Mouse (Mus musculus) sigmoid colon, adult 10 weeks (tissue): ENCODE measurements around the gene Map7d2. TPM values are rescaled to one million over a fixed set of nuclear protein-coding genes. Genes with fewer than 3 reads are reported as not detected.

Source experiments
- polyA plus RNA-seq: library from polyadenylated mRNA; stranded (reverse); fragments of 350-450 nt; fragmentation: Illumina TruSeq; extraction: RNeasy Lipid Tissue Mini Kit (QIAGEN cat#74804); gene quantifications from one replicate; pipeline ENCODE4 v1.2.3, GENCODE M21; 2014; ENCODE audit warnings: low read depth, low replicate concordance

Map7d2 gene
- polyA plus RNA-seq: 2.8 TPM

GRCm38 (mm10) chrX:159414130-159414828 lies at the start of gene Map7d2:
Gene Map7d2 (plus strand): TSS chrX:159414572.

GRCm38 (mm10) chrX:159371831-159372752 lies 42.3 kb upstream of the Map7d2 start, which contains the start of gene Eif1ax:
Gene Eif1ax (plus strand): TSS chrX:159372178.

GRCm38 (mm10) chrX:159526388-159526787 lies 112.0 kb downstream of the Map7d2 start, which contains the start of gene Bclaf3:
Gene Bclaf3 (plus strand): TSS chrX:159526688.

Other genes with a start within 250 kb of the Map7d2 start
- 301 TPM for gene Rps6ka3, start 204.3 kb upstream of the Map7d2 start, polyA plus RNA-seq
- 96.1 TPM for gene Eif1ax, start 42.4 kb upstream of the Map7d2 start, polyA plus RNA-seq
- gene Bclaf3, start 112.1 kb downstream of the Map7d2 start, polyA plus RNA-seq: 64.3 TPM
- 35.4 TPM for gene Sh3kbp1, start 212.7 kb downstream of the Map7d2 start, polyA plus RNA-seq